Mouse (Mus musculus): ENCODE data around the gene Iars2. TPM values are rescaled to one million over a fixed set of nuclear protein-coding genes. Genes with fewer than 3 reads are reported as not detected.

The Iars2 gene
- total and polyA plus RNA-seq, 2 experiments from 2014 or later = 15.2 to 38.1 TPM

DNA sequence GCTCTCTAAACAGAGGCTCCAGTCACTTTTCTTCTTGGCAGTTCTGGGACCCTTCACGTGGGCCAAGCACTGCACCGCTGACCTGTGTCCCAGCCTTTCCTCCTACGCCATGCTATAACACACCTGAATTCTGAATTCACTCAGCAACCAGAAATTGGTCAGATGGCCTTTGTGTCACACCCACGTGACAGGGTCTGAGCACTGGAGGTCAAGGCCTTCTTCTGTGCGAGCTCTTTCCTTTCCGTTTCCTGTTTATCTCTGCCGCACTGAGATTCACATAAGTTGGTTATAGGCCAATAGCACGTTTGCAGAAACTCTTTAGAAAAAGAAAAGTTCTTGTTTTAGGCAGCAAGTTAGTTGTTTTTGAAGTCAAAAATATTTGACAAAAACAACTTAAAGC is 80.5 kb downstream of the Iars2 start:
- Histone ChIP-seq H3K9ac (no peak overlapping the region), H3K36me3 (ENCODE audit: insufficient read depth) (peaks cover 65% of the 10 kb centered on the region), H3K4me2 (ENCODE audit: low read depth) (no peak overlapping the region), H3K27ac (ENCODE audit: low read depth, low read length) (no peak overlapping the region), H3K4me3 (ENCODE audit: low read depth, low read length) (no peak overlapping the region), H3K27me3 (ENCODE audit: insufficient read depth, low read length) (no peaks in the 10 kb centered on the region), H3K9me3 (ENCODE audit: low read length) (no peaks in the 10 kb centered on the region), H3K4me1 (ENCODE audit: insufficient read depth) (no peaks in the 10 kb centered on the region)
- no peak for DNase-seq
- ATAC-seq = no peak
- WGBS = 92% methylated on average over 8 of the region's 8 CpGs
- no peak for TF ChIP-seq CTCF (IDR thresholded peaks at IDR 0.05; ENCODE audit: low read depth)

DNA sequence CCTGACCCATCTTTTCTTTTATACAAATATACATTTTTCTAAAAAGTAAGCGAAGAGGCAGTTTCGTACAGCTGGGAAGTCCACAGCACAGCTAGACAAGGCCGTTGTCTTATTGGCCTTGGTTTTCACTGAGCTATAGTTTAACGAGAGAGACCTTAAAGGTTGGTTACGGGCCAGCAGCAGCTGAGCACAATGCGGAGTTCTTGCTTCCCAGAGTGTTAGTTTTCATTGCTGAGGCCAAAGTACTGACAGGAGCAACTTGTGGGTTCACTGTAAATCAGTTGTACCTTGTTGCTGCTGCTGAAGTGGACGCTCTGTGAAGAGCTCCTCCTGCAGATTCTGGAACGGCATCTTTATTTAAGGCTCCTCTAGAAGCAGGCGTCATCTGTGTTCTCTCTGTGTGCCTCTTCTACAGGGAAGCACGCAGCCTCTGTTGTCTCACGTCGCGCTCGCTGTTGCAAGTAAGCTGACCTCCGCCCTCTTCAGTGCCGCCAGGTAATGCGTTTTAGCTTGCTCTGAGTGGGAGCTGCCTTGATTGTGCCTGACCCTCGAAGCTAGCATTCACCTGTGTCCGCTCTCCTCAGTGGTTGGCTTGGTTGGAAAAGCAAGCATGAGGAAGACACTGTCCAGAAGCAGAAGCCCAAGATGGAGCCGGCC is 81.6 kb downstream of the Iars2 start:
- Histone ChIP-seq H3K4me1 (ENCODE audit: insufficient read depth) (no peaks in the 10 kb centered on the region), H3K36me3 (ENCODE audit: insufficient read depth) (peaks cover 68% of the 10 kb centered on the region), H3K9me3 (ENCODE audit: low read length) (no peaks in the 10 kb centered on the region), H3K4me3 (ENCODE audit: low read depth, low read length) (no peak overlapping the region), H3K27me3 (ENCODE audit: insufficient read depth, low read length) (no peaks in the 10 kb centered on the region), H3K4me2 (ENCODE audit: low read depth) (no peak overlapping the region), H3K27ac (ENCODE audit: low read depth, low read length) (no peak overlapping the region), H3K9ac (no peak overlapping the region)
- ATAC-seq (no peak), DNase-seq (no peak)
- 85% methylated on average over 20 of the region's 20 CpGs for WGBS
- no peak for TF ChIP-seq CTCF (IDR thresholded peaks at IDR 0.05; ENCODE audit: low read depth)

DNA sequence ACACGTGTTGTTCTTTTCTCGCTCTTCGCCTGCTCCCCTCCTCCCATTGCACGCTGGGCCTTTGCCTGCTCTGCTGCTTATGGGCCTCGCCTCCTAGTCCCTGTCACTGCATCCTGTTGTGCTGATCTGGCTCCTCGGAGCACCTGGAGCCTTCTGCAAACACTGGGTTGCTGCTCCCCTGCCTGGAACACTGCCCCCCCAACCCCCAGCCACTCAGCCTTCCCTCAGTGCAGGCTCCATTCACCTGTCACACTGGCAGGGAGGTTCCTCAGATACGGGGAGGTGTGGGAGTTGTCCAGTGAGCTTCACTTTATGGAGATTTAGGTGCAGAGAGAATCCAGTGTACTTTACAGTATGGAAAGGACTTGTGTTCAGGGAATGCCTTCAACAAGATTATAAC is 83.7 kb downstream of the Iars2 start:
- no peak overlapping the region for H3K27ac ChIP-seq (ENCODE audit: low read depth, low read length)
- WGBS = 81% methylated on average over 7 of the region's 7 CpGs
- no peak overlapping the region for H3K4me3 ChIP-seq (ENCODE audit: low read depth, low read length)
- H3K4me2 ChIP-seq (ENCODE audit: low read depth) = no peak overlapping the region
- H3K27me3 ChIP-seq (ENCODE audit: insufficient read depth, low read length) = no peaks in the 10 kb centered on the region
- H3K4me1 ChIP-seq (ENCODE audit: insufficient read depth) = no peaks in the 10 kb centered on the region
- no peaks in the 10 kb centered on the region for H3K9me3 ChIP-seq (ENCODE audit: low read length)
- peaks cover 66% of the 10 kb centered on the region for H3K36me3 ChIP-seq (ENCODE audit: insufficient read depth)
- no peak for DNase-seq
- no peak overlapping the region for H3K9ac ChIP-seq
- TF ChIP-seq CTCF (IDR thresholded peaks at IDR 0.05; ENCODE audit: low read depth) = no peak
- no peak for ATAC-seq

DNA sequence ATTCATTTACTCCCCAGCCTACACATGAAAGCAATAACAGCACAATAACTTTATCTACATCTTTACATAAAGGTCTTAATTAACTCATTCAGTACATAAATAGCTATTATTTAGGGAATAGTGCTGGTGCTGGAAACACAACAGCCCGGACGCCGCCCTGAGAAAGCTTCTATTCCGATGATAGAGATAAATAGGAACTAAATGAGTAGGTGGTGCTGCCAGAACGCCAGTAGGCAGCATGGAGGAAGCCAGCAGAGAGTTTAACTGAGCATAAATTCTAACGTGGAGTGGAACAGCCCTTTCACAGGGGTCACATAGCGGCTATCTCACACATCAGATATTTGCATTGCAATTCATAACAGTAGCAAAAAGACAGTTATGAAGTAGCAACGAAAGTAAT is 86.2 kb downstream of the Iars2 start:
- WGBS = 44% methylated on average over 8 of the region's 8 CpGs
- Histone ChIP-seq H3K4me3 (ENCODE audit: low read depth, low read length) (no peak overlapping the region), H3K27ac (ENCODE audit: low read depth, low read length) (no peak overlapping the region), H3K4me2 (ENCODE audit: low read depth) (no peak overlapping the region), H3K4me1 (ENCODE audit: insufficient read depth) (no peaks in the 10 kb centered on the region), H3K36me3 (ENCODE audit: insufficient read depth) (peaks cover 67% of the 10 kb centered on the region), H3K9me3 (ENCODE audit: low read length) (no peaks in the 10 kb centered on the region), H3K9ac (no peak overlapping the region), H3K27me3 (ENCODE audit: insufficient read depth, low read length) (no peaks in the 10 kb centered on the region)
- DNase-seq = no peak
- no peak for TF ChIP-seq CTCF (IDR thresholded peaks at IDR 0.05; ENCODE audit: low read depth)
- ATAC-seq = no peak

DNA sequence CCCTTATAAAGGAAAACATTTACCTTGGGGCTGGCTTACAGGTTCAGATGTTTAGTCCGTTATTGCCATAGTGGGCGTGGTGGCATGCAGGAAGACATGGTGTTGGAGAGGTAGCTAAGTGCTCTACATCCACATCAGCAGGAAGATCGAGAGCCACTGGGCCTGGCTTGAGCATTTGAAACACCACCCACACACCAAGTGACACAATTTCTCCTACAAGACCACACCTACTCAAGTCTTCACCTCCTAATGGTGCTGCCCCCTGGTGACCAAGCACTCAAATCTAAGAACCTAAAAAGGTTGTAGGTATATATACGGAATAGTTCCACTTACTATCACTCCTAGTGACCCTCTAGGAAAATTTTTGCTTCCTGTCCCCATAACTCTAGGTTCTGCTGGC is 92.7 kb downstream of the Iars2 start:
- Histone ChIP-seq H3K4me3 (ENCODE audit: low read depth, low read length) (no peak overlapping the region), H3K9me3 (ENCODE audit: low read length) (no peaks in the 10 kb centered on the region), H3K27me3 (ENCODE audit: insufficient read depth, low read length) (no peaks in the 10 kb centered on the region), H3K4me2 (ENCODE audit: low read depth) (no peak overlapping the region), H3K4me1 (ENCODE audit: insufficient read depth) (no peaks in the 10 kb centered on the region), H3K36me3 (ENCODE audit: insufficient read depth) (peaks cover 54% of the 10 kb centered on the region), H3K27ac (ENCODE audit: low read depth, low read length) (no peak overlapping the region), H3K9ac (no peak overlapping the region)
- ATAC-seq (no peak), DNase-seq (no peak)
- 0 out of 2 replicates have a peak, but pooled peaks have one; percentile 12 for TF ChIP-seq CTCF (IDR thresholded peaks at IDR 0.05; ENCODE audit: low read depth)
- 86% methylated on average over 4 of the region's 4 CpGs for WGBS

GRCm38 (mm10) chr1:185235837-185236236 is 93.4 kb downstream of the Iars2 start:
- DNase-seq (no peak), ATAC-seq (no peak)
- no peak for TF ChIP-seq CTCF (IDR thresholded peaks at IDR 0.05; ENCODE audit: low read depth)
- no peaks in the 10 kb centered on the region for H3K9me3 ChIP-seq (ENCODE audit: low read length)
- no peaks in the 10 kb centered on the region for H3K4me1 ChIP-seq (ENCODE audit: insufficient read depth)
- peaks cover 47% of the 10 kb centered on the region for H3K36me3 ChIP-seq (ENCODE audit: insufficient read depth)
- 93% methylated on average over 5 of the region's 5 CpGs for WGBS
- H3K27me3 ChIP-seq (ENCODE audit: insufficient read depth, low read length) = no peaks in the 10 kb centered on the region
- H3K27ac ChIP-seq (ENCODE audit: low read depth, low read length) = no peak overlapping the region
- H3K4me3 ChIP-seq (ENCODE audit: low read depth, low read length) = no peak overlapping the region
- no peak overlapping the region for H3K9ac ChIP-seq
- H3K4me2 ChIP-seq (ENCODE audit: low read depth) = no peak overlapping the region

MicroRNAs within 50 kb of the gene (microRNA counts, 519-probe panel; counts per million panel counts)
- microRNA mmu-miR-194 = 3,379 counts per million, percentile 30 among the panel's probes with 10 or more counts
- not detected for microRNA mmu-miR-664

Small RNA genes lying within 50 kb of the gene (microRNA-seq; reads per million reads assigned to microRNA genes)
- gene Mir194-1 (1.2 reads per million in 2 experiments), gene Mir215 (1.5 to 2.0 reads per million in 2 experiments), gene Mir664 (20.9 to 37.8 reads per million in 2 experiments)

Other genes starting within 250 kb of the Iars2 start
- 30.2 and 37.3 TPM in 2 replicates for gene Rab3gap2, start 125.3 kb downstream of the Iars2 start, total RNA-seq (2014; rRNA removed)
- gene Rab3gap2, start 125.3 kb downstream of the Iars2 start, polyA plus RNA-seq (2015; fragmentation: Nextera tagmentation; extraction: Ambion mirVana) = 13.3 and 19.5 TPM in 2 replicates
- gene Bpnt1, start 2.8 kb upstream of the Iars2 start, total RNA-seq (2014; rRNA removed) = 72.6 and 75.0 TPM in 2 replicates
- 38.2 and 48.4 TPM in 2 replicates for gene Bpnt1, start 2.8 kb upstream of the Iars2 start, polyA plus RNA-seq (2015; fragmentation: Nextera tagmentation; extraction: Ambion mirVana)
- gene Eprs, start 33.6 kb upstream of the Iars2 start, total RNA-seq (2014; rRNA removed) = 94.9 and 114 TPM in 2 replicates
- 109 and 121 TPM in 2 replicates for gene Eprs, start 33.6 kb upstream of the Iars2 start, polyA plus RNA-seq (2015; fragmentation: Nextera tagmentation; extraction: Ambion mirVana)
- 12.9 and 15.8 TPM in 2 replicates for gene Slc30a10, start 125.5 kb upstream of the Iars2 start, total RNA-seq (2014; rRNA removed)
- gene Slc30a10, start 125.5 kb upstream of the Iars2 start, polyA plus RNA-seq (2015; fragmentation: Nextera tagmentation; extraction: Ambion mirVana) = 3.2 and 5.0 TPM in 2 replicates